Comparison of ENCODE assay signal across 11 mouse cellular contexts in genomic region chr2:132698420-132698819, GRCm38 (mm10). TPM values are rescaled to one million over a fixed set of nuclear protein-coding genes. Genes with fewer than 3 reads are reported as not detected.
DNase-seq lines count a peak whose midpoint lies in the region; ATAC-seq and TF ChIP-seq lines count a peak whose summit lies in the region.
"Had no signal": no experiment of that assay in that cellular context is flagged by ENCODE, and none has a peak within 500 bp of the region (broad histone marks: within the 10 kb centered on the region; RNA-seq: fewer than 3 reads in every experiment).

No protein-coding gene starts in this region.

- no peak for DNase-seq in cerebellum, adult 2 months
- no peak for DNase-seq in cerebellum, adult 18-20 months
- peak; percentile 45 to 65 for DNase-seq in lung, adult 18-20 months
- no peak for DNase-seq in lung, postnatal 14 days
- peak; percentile 35 to 47 for DNase-seq in kidney, postnatal 36 days
- DNase-seq in urinary bladder, postnatal 36 days (ENCODE audit: low spot score in 2 of 2), result no peak
- DNase-seq in MN1 (ENCODE audit: low spot score), result no peak
- DNase-seq: thymus, postnatal 4 days had no signal

- 68% methylated on average over 6 of the region's 6 CpGs for WGBS in cerebellum, adult 2 months
- 52% methylated on average over 6 of the region's 6 CpGs for WGBS in stomach, embryonic 16.5 days

- TF ChIP-seq POLR2A in cerebellum, adult 2 months (IDR thresholded peaks at IDR 0.05; ENCODE audit: borderline replicate concordance, insufficient read depth, low read length), result no peak

- H3K4me1 ChIP-seq in cerebellum, adult 2 months (ENCODE audit: control insufficient read depth, insufficient read depth, low read length), result 0 out of 2 replicates have a peak, but pooled peaks cover 3% of the 10 kb centered on the region
- H3K4me1 ChIP-seq in stomach, embryonic 16.5 days (ENCODE audit: control insufficient read depth, insufficient read depth, low read length), result 0 out of 2 replicates have a peak, but pooled peaks cover 4% of the 10 kb centered on the region
- H3K4me1 ChIP-seq: embryonic facial prominence, embryonic 15.5 days had no signal

- H3K9ac ChIP-seq in stomach, embryonic 16.5 days (ENCODE audit: low read length), result no peak overlapping the region
- H3K9ac ChIP-seq: embryonic facial prominence, embryonic 15.5 days; heart, embryonic 15.5 days had no signal

- no peak overlapping the region for H3K4me2 ChIP-seq in stomach, embryonic 16.5 days (ENCODE audit: low read depth, low read length)
- H3K4me2 ChIP-seq: embryonic facial prominence, embryonic 15.5 days; heart, embryonic 15.5 days had no signal

- H3K36me3 ChIP-seq in stomach, embryonic 16.5 days (ENCODE audit: control insufficient read depth, insufficient read depth, low read length), result no peaks in the 10 kb centered on the region
- H3K36me3 ChIP-seq: heart, embryonic 15.5 days had no signal

- no peak for TF ChIP-seq CTCF in cerebellum, adult 2 months (IDR thresholded peaks at IDR 0.05; ENCODE audit: borderline replicate concordance, insufficient read depth, low read depth, low read length)

- peak; percentile 43; the same call in 1 of the 2 replicates for ATAC-seq in stomach, embryonic 16.5 days (ENCODE audit: insufficient read depth, low FRiP score)

- no peak overlapping the region for H3K4me3 ChIP-seq in cerebellum, adult 2 months (replicated peaks; ENCODE audit: insufficient read depth, low read depth, low read length)
- no peak overlapping the region for H3K4me3 ChIP-seq in stomach, embryonic 16.5 days (replicated peaks; ENCODE audit: low read length)
- H3K4me3 ChIP-seq: embryonic facial prominence, embryonic 15.5 days; heart, embryonic 15.5 days had no signal

- H3K27ac ChIP-seq in cerebellum, adult 2 months (ENCODE audit: insufficient read depth, low read length), result peak overlapping the region; percentile 59; the same call in 1 of the 2 replicates
- no peak overlapping the region for H3K27ac ChIP-seq in stomach, embryonic 16.5 days (ENCODE audit: low read length)
- H3K27ac ChIP-seq: embryonic facial prominence, embryonic 15.5 days; heart, embryonic 15.5 days had no signal

- no peaks in the 10 kb centered on the region for H3K27me3 ChIP-seq in cerebellum, adult 2 months (ENCODE audit: control insufficient read depth, insufficient read depth, low read length)
- no peaks in the 10 kb centered on the region for H3K27me3 ChIP-seq in stomach, embryonic 16.5 days (ENCODE audit: control insufficient read depth, insufficient read depth, low read length)
- H3K27me3 ChIP-seq: embryonic facial prominence, embryonic 15.5 days; heart, embryonic 15.5 days had no signal

- H3K9me3 ChIP-seq in stomach, embryonic 16.5 days (replicated peaks; ENCODE audit: control insufficient read depth, low read length), result no peaks in the 10 kb centered on the region
- H3K9me3 ChIP-seq: embryonic facial prominence, embryonic 15.5 days; heart, embryonic 15.5 days had no signal

RNA-seq across cellular contexts. Expression of gene Shld1, which starts 11.7 kb away (rescaled TPM):
- 29.5 and 29.7 TPM in 2 replicates for polyA plus RNA-seq in cerebellum, adult 2 months (2012; rRNA removed)
- 12.3 and 13.0 TPM in 2 replicates for polyA plus RNA-seq in stomach, embryonic 16.5 days (2015; fragmentation: Nextera tagmentation; extraction: Ambion mirVana)

Comparison
In these comparisons a context has a peak if more than half of its experiments do, and no peak if none do; other contexts are left out.
1. DNase-seq: peak in lung, adult 18-20 months (2 of 2) and kidney, postnatal 36 days (2 of 2); none in cerebellum, adult 2 months (0 of 2), cerebellum, adult 18-20 months (0 of 2), lung, postnatal 14 days (single experiment), urinary bladder, postnatal 36 days (0 of 2) and MN1 (single experiment).